Comparison of ENCODE assay signal across 8 mouse cellular contexts in the genomic region with DNA sequence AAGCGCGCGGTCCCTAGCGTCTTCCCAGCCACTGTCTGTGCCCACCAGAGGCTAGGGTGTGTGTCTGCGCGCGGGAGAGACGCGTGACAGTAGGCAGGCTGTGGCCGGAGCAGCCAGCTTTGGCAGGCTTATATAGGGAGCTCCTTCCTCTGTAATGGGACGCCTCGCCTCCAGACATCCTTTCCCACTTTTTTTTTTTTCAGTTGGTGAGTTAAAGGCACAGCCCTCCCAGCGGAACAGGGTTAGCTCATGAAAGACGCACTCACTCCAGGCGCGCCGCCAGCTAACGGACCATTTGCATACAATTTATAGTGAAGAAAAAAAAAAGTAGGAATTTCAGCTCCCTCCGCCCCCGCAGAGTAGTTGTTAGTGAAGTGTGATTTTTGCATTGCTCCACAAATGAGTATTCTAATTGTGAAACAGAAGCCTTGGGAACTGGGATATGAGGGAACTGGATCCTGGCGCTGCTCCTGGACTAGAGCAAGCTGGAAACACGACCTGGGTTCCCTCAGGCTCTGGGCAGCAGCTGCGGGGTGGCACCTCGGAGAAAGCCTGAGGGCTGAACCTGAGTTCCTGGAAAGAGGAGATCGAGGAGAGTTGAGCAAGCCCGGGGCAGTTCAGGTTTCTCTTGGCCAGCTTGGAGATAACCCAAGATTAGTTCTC. TPM values are rescaled to one million over a fixed set of nuclear protein-coding genes. Genes with fewer than 3 reads are reported as not detected.
DNase-seq lines count a peak whose midpoint lies in the region; ATAC-seq lines count a peak whose summit lies in the region.

A gene (minus strand): TSS at position 185 of the 663 bp plus-strand sequence.

- H3K4me2 ChIP-seq in intestine, embryonic 16.5 days (ENCODE audit: low read depth, low read length), result peak within 1 kb of the TSS; percentile 64
- H3K4me2 ChIP-seq in stomach, embryonic 14.5 days (replicated peaks; ENCODE audit: low read depth, low read length), result peak within 1 kb of the TSS; percentile 46

- peaks cover 54% of the 10 kb centered on the region for H3K27me3 ChIP-seq in embryonic facial prominence, embryonic 10.5 days (replicated peaks; ENCODE audit: low read depth, poor library complexity, severe bottlenecking)
- H3K27me3 ChIP-seq in intestine, embryonic 16.5 days (replicated peaks; ENCODE audit: control insufficient read depth, insufficient read depth, low read length), result peaks cover 8% of the 10 kb centered on the region; the same call in 1 of the 2 replicates
- H3K27me3 ChIP-seq in stomach, embryonic 14.5 days (ENCODE audit: control insufficient read depth, insufficient read depth, low read length), result no peaks in the 10 kb centered on the region; the same call in 1 of the 2 replicates

- H3K4me1 ChIP-seq in embryonic facial prominence, embryonic 10.5 days, result peaks cover 14% of the 10 kb centered on the region
- 0 out of 2 replicates have a peak, but pooled peaks cover 2% of the 10 kb centered on the region for H3K4me1 ChIP-seq in intestine, embryonic 16.5 days (ENCODE audit: control insufficient read depth, insufficient read depth, low read length)
- H3K4me1 ChIP-seq in stomach, embryonic 14.5 days (ENCODE audit: control insufficient read depth, insufficient read depth, low read length), result 0 out of 2 replicates have a peak, but pooled peaks cover 6% of the 10 kb centered on the region

- peak; percentile 69 for ATAC-seq in intestine, embryonic 16.5 days
- peak; percentile 73; the same call in 1 of the 2 replicates for ATAC-seq in stomach, embryonic 14.5 days (ENCODE audit: insufficient number of reproducible peaks, insufficient read depth, low FRiP score, low read depth)

- no peaks in the 10 kb centered on the region for H3K9me3 ChIP-seq in embryonic facial prominence, embryonic 10.5 days
- no peaks in the 10 kb centered on the region for H3K9me3 ChIP-seq in intestine, embryonic 16.5 days (ENCODE audit: control insufficient read depth, low read length)
- no peaks in the 10 kb centered on the region for H3K9me3 ChIP-seq in stomach, embryonic 14.5 days (ENCODE audit: control insufficient read depth, low read depth, low read length)

- no peaks in the 10 kb centered on the region for H3K36me3 ChIP-seq in embryonic facial prominence, embryonic 10.5 days (replicated peaks)
- H3K36me3 ChIP-seq in intestine, embryonic 16.5 days (ENCODE audit: control insufficient read depth, insufficient read depth, low read length), result no peaks in the 10 kb centered on the region
- H3K36me3 ChIP-seq in stomach, embryonic 14.5 days (ENCODE audit: control insufficient read depth, insufficient read depth, low read length), result no peaks in the 10 kb centered on the region

- intact Hi-C loops in gastrocnemius, postnatal 36 days (cut with DNase I), result loop anchor here (10.0 kb wide), 1 partner anchor 632 kb away; no protein-coding TSS in a partner anchor

- peak within 1 kb of the TSS; percentile 54 for H3K4me3 ChIP-seq in embryonic facial prominence, embryonic 10.5 days
- peak within 1 kb of the TSS; percentile 43 for H3K4me3 ChIP-seq in intestine, embryonic 16.5 days (ENCODE audit: low read length)
- H3K4me3 ChIP-seq in stomach, embryonic 14.5 days (ENCODE audit: low read depth, low read length), result peak within 1 kb of the TSS; percentile 26

- peak within 1 kb of the TSS; percentile 62 for H3K9ac ChIP-seq in intestine, embryonic 16.5 days (ENCODE audit: low read depth, low read length)
- peak within 1 kb of the TSS; percentile 15; the same call in 1 of the 2 replicates for H3K9ac ChIP-seq in stomach, embryonic 14.5 days (replicated peaks; ENCODE audit: low read depth, low read length)

- under 1% methylated on average over 26 of the region's 26 CpGs for WGBS in embryonic facial prominence, embryonic 10.5 days
- WGBS in intestine, embryonic 16.5 days, result 1% methylated on average over 26 of the region's 26 CpGs
- WGBS in stomach, embryonic 14.5 days, result 1% methylated on average over 26 of the region's 26 CpGs

- DNase-seq in adipocyte (ENCODE audit: low spot score) (peak; percentile 93), MN1 (ENCODE audit: low spot score) (no peak)
- DNase-seq in embryonic facial prominence, embryonic 10.5 days (ENCODE audit: low spot score), result peak; percentile 56
- DNase-seq in gastrocnemius, postnatal 36 days, result peak; percentile 46 to 58
- peak; percentile 46 to 87 for DNase-seq in left cerebral cortex, adult 8-10 months (ENCODE audit: low spot score in 2 of 2)
- DNase-seq in mesoderm, embryonic 11.5 days (ENCODE audit: low read depth, low spot score), result peak; percentile 59

- peak within 1 kb of the TSS; percentile 44; the same call in 1 of the 2 replicates for H3K27ac ChIP-seq in embryonic facial prominence, embryonic 10.5 days (replicated peaks)
- H3K27ac ChIP-seq in intestine, embryonic 16.5 days (ENCODE audit: low read length), result no peak within 1 kb of the TSS
- H3K27ac ChIP-seq in stomach, embryonic 14.5 days (ENCODE audit: low read length), result no peak within 1 kb of the TSS

RNA-seq across cellular contexts. Expression of the gene that starts here (rescaled TPM):
- 2.9 and 7.1 TPM in 2 replicates for polyA plus RNA-seq in embryonic facial prominence, embryonic 10.5 days (2016; fragmentation: Nextera tagmentation; extraction: Ambion mirVana)
- total RNA-seq in gastrocnemius, postnatal 36 days (2021), result 1 to 10 TPM; 4.3 to 4.8 TPM
- polyA plus RNA-seq in intestine, embryonic 16.5 days (2015; fragmentation: Nextera tagmentation; extraction: Ambion mirVana), result 6.9 and 10.1 TPM in 2 replicates
- 1 to 10 TPM; 1.9 to 3.2 (median 2.1) TPM for total RNA-seq in left cerebral cortex, adult 8-10 months (2022)
- polyA plus RNA-seq in stomach, embryonic 14.5 days (2014; fragmentation: Nextera tagmentation; extraction: Ambion mirVana), result 12.3 and 14.3 TPM in 2 replicates
